Mouse (Mus musculus) MEL (cell line): ENCODE measurements around the gene Tpm4. TPM values are rescaled to one million over a fixed set of nuclear protein-coding genes. Genes with fewer than 3 reads are reported as not detected.

Experiments used
- DNase-seq: peaks from one replicate; pipeline ENCODE4 v3.0.0; 2011; ENCODE audit warnings: low read depth, low spot score
- H3K27ac ChIP-seq: 2 replicates; pipeline ENCODE4 v1.5.1; 2012; ENCODE audit warnings: low read depth, mild to moderate bottlenecking, control low read depth, low read length, moderate library complexity; ENCODE audit not compliant: control insufficient read depth
- H3K27me3 ChIP-seq, 2 experiments: fragments of 150-350 bp in 1 of 2; sonication (generic) in 1 of 2; 2 replicates each; pipeline ENCODE4 v1.6.1; 2012; ENCODE audit warnings: low read length in 2 of 2, mild to moderate bottlenecking in 2 of 2, improper control_type of control experiment in 1 of 2, moderate library complexity in 1 of 2; ENCODE audit not compliant: insufficient read depth in 2 of 2, control insufficient read depth in 1 of 2
- H3K36me3 ChIP-seq, 2 experiments: 2 replicates each; pipeline ENCODE4 v1.6.1; 2012 to 2014; ENCODE audit warnings: low read length in 2 of 2, improper control_type of control experiment in 1 of 2, inconsistent platforms in 1 of 2, mild to moderate bottlenecking in 1 of 2; ENCODE audit not compliant: insufficient read depth in 2 of 2, control insufficient read depth in 1 of 2
- H3K4me1 ChIP-seq, 2 experiments: fragments of 150-350 bp in 1 of 2; sonication (generic) in 1 of 2; 2 replicates each; pipeline ENCODE4 v1.6.1; 2012; ENCODE audit warnings: low read length in 2 of 2, improper control_type of control experiment in 1 of 2, mild to moderate bottlenecking in 1 of 2; ENCODE audit not compliant: insufficient read depth in 2 of 2, control insufficient read depth in 1 of 2
- H3K4me3 ChIP-seq, 2 experiments: fragments of 150-350 bp in 1 of 2; sonication (generic) in 1 of 2; 2 replicates each; pipeline ENCODE4 v1.5.1; 2012; ENCODE audit warnings: low read depth in 2 of 2, low read length in 2 of 2, mild to moderate bottlenecking in 2 of 2, moderate library complexity in 2 of 2, control low read depth in 1 of 2, improper control_type of control experiment in 1 of 2; ENCODE audit not compliant: control insufficient read depth in 1 of 2, insufficient read depth in 1 of 2
- H3K79me2 ChIP-seq: 2 replicates; pipeline ENCODE4 v1.6.1; 2012; ENCODE audit warnings: mild to moderate bottlenecking, low read length, moderate library complexity; ENCODE audit not compliant: control insufficient read depth, poor library complexity, insufficient read depth
- H3K9ac ChIP-seq: 2 replicates; pipeline ENCODE4 v1.6.1; 2012; ENCODE audit warnings: low read depth, mild to moderate bottlenecking, control low read depth, low read length, moderate library complexity; ENCODE audit not compliant: control insufficient read depth, poor library complexity, severe bottlenecking
- H3K9me3 ChIP-seq: fragments of 150-350 bp; sonication (generic); replicated peaks from 2 replicates; pipeline ENCODE4 v1.6.1; 2012; ENCODE audit warnings: mild to moderate bottlenecking, low read length, improper control_type of control experiment, moderate library complexity; ENCODE audit not compliant: insufficient read depth
- BHLHE40 ChIP-seq: IDR thresholded peaks from 2 replicates; pipeline ENCODE4 v1.6.1; 2012; ENCODE audit warnings: low read depth, mild to moderate bottlenecking, inconsistent platforms, low read length, improper control_type of control experiment, borderline replicate concordance
- CTCF ChIP-seq, 3 experiments: IDR thresholded peaks in 2 of 3; conservative IDR thresholded peaks in 1 of 3; 2 replicates each; pipeline ENCODE4 v1.5.1; 2011 to 2012; ENCODE audit warnings: low read length in 3 of 3, low read depth in 2 of 3, mild to moderate bottlenecking in 2 of 3, improper control_type of control experiment in 1 of 3, inconsistent platforms in 1 of 3, mixed read lengths in 1 of 3, moderate library complexity in 1 of 3; ENCODE audit not compliant: control insufficient read depth in 1 of 3, insufficient read depth in 1 of 3, poor library complexity in 1 of 3, severe bottlenecking in 1 of 3
- E2F4 ChIP-seq: IDR thresholded peaks from 2 replicates; pipeline ENCODE4 v1.6.1; 2011; ENCODE audit warnings: low read depth, low read length, improper control_type of control experiment, borderline replicate concordance
- ELF1 ChIP-seq: IDR thresholded peaks from 2 replicates; pipeline ENCODE4 v1.6.1; 2014; ENCODE audit warnings: low read depth, mild to moderate bottlenecking, inconsistent platforms, low read length, improper control_type of control experiment, moderate library complexity
- EP300 ChIP-seq, 2 experiments: IDR thresholded peaks; 2 replicates each; pipeline ENCODE4 v1.6.1; 2011; ENCODE audit warnings: improper control_type of control experiment in 2 of 2, low read length in 2 of 2, low read depth in 1 of 2, mild to moderate bottlenecking in 1 of 2
- ETS1 ChIP-seq: IDR thresholded peaks from 2 replicates; pipeline ENCODE4 v1.6.1; 2012; ENCODE audit warnings: low read depth, mild to moderate bottlenecking, inconsistent platforms, low read length, improper control_type of control experiment, moderate library complexity
- GABPA ChIP-seq: IDR thresholded peaks from 2 replicates; pipeline ENCODE4 v1.6.1; 2012; ENCODE audit warnings: low read depth, mild to moderate bottlenecking, inconsistent platforms, low read length, improper control_type of control experiment, moderate library complexity
- GATA1 ChIP-seq: IDR thresholded peaks from 2 replicates; pipeline ENCODE4 v1.6.1; 2011; ENCODE audit warnings: low read depth, low read length, improper control_type of control experiment
- HCFC1 ChIP-seq: IDR thresholded peaks from 2 replicates; pipeline ENCODE4 v1.6.1; 2012; ENCODE audit warnings: low read depth, mild to moderate bottlenecking, inconsistent platforms, low read length, improper control_type of control experiment, moderate library complexity
- JUND ChIP-seq: IDR thresholded peaks from 2 replicates; pipeline ENCODE4 v1.6.1; 2011; ENCODE audit warnings: low read depth, mild to moderate bottlenecking, improper control_type of control experiment, low read length
- KAT2A ChIP-seq: conservative IDR thresholded peaks from 2 replicates; pipeline ENCODE4 v1.6.1; 2012; ENCODE audit warnings: low read depth, low read length, improper control_type of control experiment, inconsistent platforms
- MAZ ChIP-seq: IDR thresholded peaks from 2 replicates; pipeline ENCODE4 v1.6.1; 2012; ENCODE audit warnings: low read depth, mild to moderate bottlenecking, inconsistent platforms, low read length, improper control_type of control experiment
- MXI1 ChIP-seq: IDR thresholded peaks from 2 replicates; pipeline ENCODE4 v1.6.1; 2011; ENCODE audit warnings: mild to moderate bottlenecking, low read depth, low read length, improper control_type of control experiment
- NELFE ChIP-seq: IDR thresholded peaks from 2 replicates; pipeline ENCODE4 v1.6.1; 2011; ENCODE audit warnings: low read depth, low read length, improper control_type of control experiment
- NRF1 ChIP-seq: IDR thresholded peaks from 2 replicates; pipeline ENCODE4 v1.6.1; 2014; ENCODE audit warnings: low read depth, mild to moderate bottlenecking, inconsistent platforms, low read length, improper control_type of control experiment, moderate library complexity; ENCODE audit not compliant: poor library complexity, insufficient read depth, severe bottlenecking
- POLR2AphosphoS2 ChIP-seq: IDR thresholded peaks from 2 replicates; pipeline ENCODE4 v1.6.1; 2011; ENCODE audit warnings: low read length, improper control_type of control experiment
- RAD21 ChIP-seq: IDR thresholded peaks from 2 replicates; pipeline ENCODE4 v1.6.1; 2011; ENCODE audit warnings: mild to moderate bottlenecking, low read depth, low read length, improper control_type of control experiment
- SIN3A ChIP-seq: IDR thresholded peaks from 2 replicates; pipeline ENCODE4 v1.6.1; 2012; ENCODE audit warnings: low read length, improper control_type of control experiment, inconsistent platforms
- SMC3 ChIP-seq: IDR thresholded peaks from 2 replicates; pipeline ENCODE4 v1.6.1; 2011; ENCODE audit warnings: low read depth, low read length, improper control_type of control experiment
- TAL1 ChIP-seq: IDR thresholded peaks from 2 replicates; pipeline ENCODE4 v1.6.1; 2012; ENCODE audit warnings: mild to moderate bottlenecking, inconsistent platforms, low read length, moderate library complexity, mixed read lengths
- TCF12 ChIP-seq: IDR thresholded peaks from 2 replicates; pipeline ENCODE4 v1.6.1; 2014; ENCODE audit warnings: low read depth, mild to moderate bottlenecking, inconsistent platforms, low read length, improper control_type of control experiment, moderate library complexity
- UBTF ChIP-seq: IDR thresholded peaks from 2 replicates; pipeline ENCODE4 v1.6.1; 2012; ENCODE audit warnings: low read depth, mild to moderate bottlenecking, inconsistent platforms, low read length, improper control_type of control experiment, moderate library complexity, borderline replicate concordance; ENCODE audit not compliant: insufficient read depth
- ZKSCAN1 ChIP-seq: IDR thresholded peaks from 2 replicates; pipeline ENCODE4 v1.6.1; 2012; ENCODE audit warnings: low read depth, mild to moderate bottlenecking, inconsistent platforms, low read length, improper control_type of control experiment, moderate library complexity
- ZNF384 ChIP-seq: IDR thresholded peaks from 2 replicates; pipeline ENCODE4 v1.6.1; 2012; ENCODE audit warnings: low read depth, mild to moderate bottlenecking, inconsistent platforms, low read length, improper control_type of control experiment
- polyA plus RNA-seq, 2 experiments: library from polyadenylated mRNA; stranded (reverse) in 1 of 2; unstranded in 1 of 2; fragments of >175 nt in 1 of 2; fragments of >200 nt in 1 of 2; gene quantifications; 2 replicates each; pipeline versions ENCODE4 v1.2.1 to v1.2.4; 2012; ENCODE audit warnings: low replicate concordance in 2 of 2, low read depth in 1 of 2; ENCODE audit not compliant: insufficient read length in 2 of 2, insufficient read depth in 1 of 2, missing spikeins in 1 of 2
- total RNA-seq: library from RNA; depleted of rRNA; stranded (reverse); fragments of 300-350 nt; gene quantifications from 2 replicates; pipeline ENCODE4 v1.2.3, GENCODE M21; 2012

Tpm4 gene
- total and polyA plus RNA-seq, 3 experiments: 0.12 to 0.36 TPM; not detected in 1

- Histone ChIP-seq H3K9me3 (no peaks in the 10 kb centered on the region), H3K4me3 (no peak overlapping the region), H3K4me1 (peaks cover 10 to 23% of the 10 kb centered on the region in 2 experiments), H3K27ac (no peak overlapping the region), H3K36me3 (peaks cover 4 to 34% of the 10 kb centered on the region in 2 experiments), H3K27me3 (no peaks in the 10 kb centered on the region), H3K9ac (no peak overlapping the region), H3K79me2 (peaks cover 34% of the 10 kb centered on the region)
- TF ChIP-seq UBTF (no peak), KAT2A (no peak), GABPA (no peak), ETS1 (no peak), RAD21 (no peak), ZNF384 (no peak)
- DNase-seq: no peak
These were observed 28.0 kb downstream of the Tpm4 start for GRCm38 (mm10) chr8:72162821-72163220.

- Histone ChIP-seq H3K4me3 (no peak overlapping the region), H3K36me3 (peaks cover 17 to 29% of the 10 kb centered on the region in 2 experiments), H3K79me2 (peaks cover 7% of the 10 kb centered on the region; the same call in 1 of the 2 replicates), H3K4me1 (peaks cover 23 to 26% of the 10 kb centered on the region in 2 experiments), H3K9me3 (no peaks in the 10 kb centered on the region), H3K9ac (no peak overlapping the region), H3K27me3 (no peaks in the 10 kb centered on the region), H3K27ac (peak overlapping the region; percentile 63)
- no peak for TF ChIP-seq GATA1
- peak; percentile 89 for TF ChIP-seq ELF1
- TF ChIP-seq TCF12: no peak
- TF ChIP-seq EP300 (IDR thresholded peaks at IDR 0.05; ENCODE audit: low read depth in 1 of 2, low read length in 2 of 2): peak; percentile 50 to 60
- no peak for TF ChIP-seq KAT2A
- TF ChIP-seq ZNF384: peak; percentile 88
- peak; percentile 49; the same call in 1 of the 2 replicates for TF ChIP-seq HCFC1
- peak; percentile 53; the same call in 1 of the 2 replicates for TF ChIP-seq SIN3A
- TF ChIP-seq CTCF (IDR thresholded peaks at IDR 0.05 in 2 of 3, conservative IDR thresholded peaks at IDR 0.05 in 1 of 3; ENCODE audit: control insufficient read depth in 1 of 3, insufficient read depth in 1 of 3, low read depth in 2 of 3, low read length in 3 of 3, poor library complexity in 1 of 3, severe bottlenecking in 1 of 3): no peak
- peak; percentile 75 for TF ChIP-seq ETS1
- peak; percentile 82 for DNase-seq
These were observed 34.4 kb downstream of the Tpm4 start for GRCm38 (mm10) chr8:72169098-72169668.

GRCm38 (mm10) chr8:72169681-72170249, 35.0 kb downstream of the Tpm4 start:
- Histone ChIP-seq H3K27me3 (no peaks in the 10 kb centered on the region), H3K36me3 (peaks cover 14 to 29% of the 10 kb centered on the region in 2 experiments), H3K79me2 (peaks cover 5% of the 10 kb centered on the region; the same call in 1 of the 2 replicates), H3K4me3 (no peak overlapping the region), H3K4me1 (peaks cover 23 to 26% of the 10 kb centered on the region in 2 experiments), H3K9ac (no peak overlapping the region), H3K9me3 (no peaks in the 10 kb centered on the region), H3K27ac (peak overlapping the region; percentile 63)
- DNase-seq: no peak
- no peak for TF ChIP-seq BHLHE40
- TF ChIP-seq MXI1: no peak
- no peak for TF ChIP-seq ZKSCAN1
- no peak for TF ChIP-seq ELF1
- TF ChIP-seq TAL1: no peak
- TF ChIP-seq JUND: no peak
- no peak for TF ChIP-seq SIN3A
- no peak for TF ChIP-seq ZNF384
- no peak for TF ChIP-seq EP300 (IDR thresholded peaks at IDR 0.05; ENCODE audit: low read depth in 1 of 2, low read length in 2 of 2)
- TF ChIP-seq NRF1: no peak
- TF ChIP-seq E2F4: no peak
- TF ChIP-seq POLR2AphosphoS2: no peak
- TF ChIP-seq NELFE: no peak
- TF ChIP-seq UBTF: no peak
- TF ChIP-seq SMC3: no peak
- no peak for TF ChIP-seq HCFC1
- TF ChIP-seq MAZ: no peak
